Mouse (Mus musculus): ENCODE measurements at regions not wholly inside any gene's neighbourhood (a gene's known extent, or its start where the extent isn't known, plus 50 kb on each side); places are given as distances from the start of the nearest gene placed in this dataset.

DNA sequence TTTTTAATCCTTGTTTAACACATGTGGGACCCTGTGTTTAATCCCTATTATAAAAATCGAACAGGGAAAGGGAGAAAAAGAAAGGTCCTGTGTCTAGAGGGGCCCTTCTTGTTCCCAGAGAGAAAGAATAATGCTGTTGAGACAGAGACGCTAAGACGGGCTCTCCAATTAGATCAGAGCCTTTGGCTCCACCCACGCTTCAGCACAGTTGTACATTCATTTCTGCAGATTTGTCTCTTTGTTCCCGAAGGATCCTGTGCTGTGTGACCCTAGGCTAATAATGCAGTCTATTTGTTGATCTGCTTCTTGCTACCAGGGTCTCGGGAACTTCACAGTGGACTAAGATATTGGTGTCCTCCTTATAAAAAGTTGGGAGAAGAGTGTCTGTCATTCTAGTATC lies 92.0 kb downstream of the Cdc5l start:
- no peak overlapping the region for H3K27ac ChIP-seq
- no peak overlapping the region for H3K9ac ChIP-seq
- 74% methylated on average over 6 of the region's 6 CpGs for WGBS
- no peaks in the 10 kb centered on the region for H3K9me3 ChIP-seq
- no peak for ATAC-seq (ENCODE audit: insufficient number of reproducible peaks, low FRiP score, low TSS enrichment, low read depth)
- no peaks in the 10 kb centered on the region for H3K36me3 ChIP-seq
- H3K4me2 ChIP-seq, result no peak overlapping the region
- peaks cover 9% of the 10 kb centered on the region for H3K4me1 ChIP-seq
- H3K4me3 ChIP-seq, result no peak overlapping the region
- peaks cover 47% of the 10 kb centered on the region for H3K27me3 ChIP-seq

DNA sequence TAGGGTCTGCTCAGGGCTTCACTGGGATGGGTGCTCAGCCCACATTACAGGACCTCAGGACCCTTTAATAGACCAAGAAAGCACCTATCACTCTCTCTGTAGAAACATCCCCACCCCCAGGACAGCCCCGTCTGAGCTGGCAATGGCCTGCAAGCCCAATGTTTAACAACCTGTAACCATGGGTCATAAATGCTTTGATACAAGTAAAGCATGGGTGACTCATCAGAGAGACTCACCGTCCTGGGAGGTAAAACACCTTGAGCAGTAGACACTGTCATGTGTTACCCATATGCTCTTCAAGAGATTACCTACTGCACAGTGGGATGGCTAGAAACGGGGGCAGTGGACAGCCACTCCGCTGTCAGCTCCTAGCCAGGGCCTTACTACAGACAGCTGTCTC lies 92.7 kb downstream of the Cdc5l start:
- Histone ChIP-seq H3K4me1 (peaks cover 9% of the 10 kb centered on the region), H3K9ac (no peak overlapping the region), H3K36me3 (no peaks in the 10 kb centered on the region), H3K27ac (no peak overlapping the region), H3K4me2 (no peak overlapping the region), H3K27me3 (peaks cover 54% of the 10 kb centered on the region), H3K4me3 (no peak overlapping the region), H3K9me3 (no peaks in the 10 kb centered on the region)
- no peak for ATAC-seq (ENCODE audit: insufficient number of reproducible peaks, low FRiP score, low TSS enrichment, low read depth)
- 57% methylated on average over 4 of the region's 4 CpGs for WGBS

DNA sequence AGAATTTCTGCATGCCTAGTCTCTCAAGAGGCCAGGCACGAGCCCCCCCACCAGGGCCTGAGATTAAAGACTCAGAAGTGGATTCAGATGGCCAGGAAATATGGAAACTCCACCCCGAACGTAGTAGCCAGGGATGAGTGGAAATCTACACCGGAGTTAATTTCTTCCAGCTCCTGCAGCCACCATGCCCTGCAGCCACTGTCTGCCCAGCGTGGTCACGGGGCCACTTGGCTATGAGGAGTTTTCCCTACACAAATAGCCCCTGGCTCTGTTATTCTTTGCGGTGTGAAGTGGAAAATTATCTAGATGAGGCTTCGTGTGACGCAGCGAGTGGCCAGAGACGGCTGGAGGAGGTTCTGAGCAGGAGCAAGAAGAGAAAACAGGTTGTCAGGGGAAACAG lies 94.3 kb downstream of the Cdc5l start:
- H3K27me3 ChIP-seq, result peaks cover 56% of the 10 kb centered on the region
- ATAC-seq (ENCODE audit: insufficient number of reproducible peaks, low FRiP score, low TSS enrichment, low read depth), result no peak
- H3K4me3 ChIP-seq, result no peak overlapping the region
- no peak overlapping the region for H3K9ac ChIP-seq
- H3K27ac ChIP-seq, result no peak overlapping the region
- H3K4me1 ChIP-seq, result peaks cover 9% of the 10 kb centered on the region
- H3K4me2 ChIP-seq, result no peak overlapping the region
- 26% methylated on average over 11 of the region's 11 CpGs for WGBS
- H3K9me3 ChIP-seq, result no peaks in the 10 kb centered on the region
- no peaks in the 10 kb centered on the region for H3K36me3 ChIP-seq

DNA sequence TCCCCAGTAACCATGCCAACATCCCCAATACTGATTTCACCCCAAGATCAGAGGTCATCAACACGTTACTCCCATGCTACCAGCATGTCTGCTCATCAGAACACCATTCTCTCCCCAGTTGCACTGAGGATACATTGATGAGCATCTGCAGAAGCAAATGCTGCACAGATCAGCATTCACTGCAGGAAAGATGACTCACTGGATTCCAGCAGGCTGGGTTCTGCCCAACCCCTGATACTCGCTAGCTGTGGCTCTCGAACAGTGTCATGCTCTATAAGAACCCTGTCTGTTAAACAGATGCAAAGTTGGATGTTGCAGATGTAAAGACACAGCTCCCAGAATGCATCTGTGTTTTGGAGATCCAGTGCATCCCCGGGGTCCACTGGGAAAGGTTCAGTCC lies 95.5 kb downstream of the Cdc5l start:
- Histone ChIP-seq H3K9me3 (no peaks in the 10 kb centered on the region), H3K4me2 (no peak overlapping the region), H3K4me3 (no peak overlapping the region), H3K36me3 (no peaks in the 10 kb centered on the region), H3K27ac (no peak overlapping the region), H3K9ac (no peak overlapping the region), H3K4me1 (peaks cover 9% of the 10 kb centered on the region), H3K27me3 (peaks cover 61% of the 10 kb centered on the region)
- 63% methylated on average over 4 of the region's 4 CpGs for WGBS
- peak; percentile 32; the same call in 1 of the 2 replicates for ATAC-seq (ENCODE audit: insufficient number of reproducible peaks, low FRiP score, low TSS enrichment, low read depth)

DNA sequence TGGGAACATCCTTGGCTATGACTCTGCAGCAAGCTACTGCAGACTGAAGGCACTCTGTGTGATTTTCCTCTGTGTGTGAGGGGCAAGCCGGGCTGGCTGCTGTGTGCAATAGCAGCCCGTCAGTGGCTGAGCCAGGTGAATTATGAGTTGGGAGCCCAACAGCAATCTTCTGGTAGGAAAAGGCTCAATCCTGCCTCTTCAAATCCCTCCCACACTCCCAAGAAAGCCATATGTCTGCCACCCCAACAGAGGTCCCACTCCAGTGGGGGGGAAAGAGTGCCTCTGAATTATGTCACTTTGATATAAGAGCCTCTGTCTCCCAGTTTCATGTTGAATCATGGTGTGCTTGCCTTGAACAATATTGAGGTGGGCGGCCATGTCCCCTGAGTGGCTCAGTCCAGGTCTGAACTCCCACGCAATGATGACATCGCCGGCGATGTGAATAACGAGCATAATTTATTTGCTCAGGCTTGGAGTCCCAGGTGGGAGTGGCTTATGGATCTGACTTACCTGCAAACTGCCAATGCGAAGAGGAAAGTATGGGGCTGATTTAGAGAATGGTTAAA lies 97.9 kb downstream of the Cdc5l start:
- Histone ChIP-seq H3K27ac (no peak overlapping the region), H3K4me3 (no peak overlapping the region), H3K27me3 (peaks cover 57% of the 10 kb centered on the region), H3K9ac (no peak overlapping the region), H3K9me3 (no peaks in the 10 kb centered on the region), H3K36me3 (no peaks in the 10 kb centered on the region), H3K4me1 (peaks cover 12% of the 10 kb centered on the region), H3K4me2 (no peak overlapping the region)
- 75% methylated on average over 9 of the region's 9 CpGs for WGBS
- ATAC-seq (ENCODE audit: insufficient number of reproducible peaks, low FRiP score, low TSS enrichment, low read depth), result no peak

DNA sequence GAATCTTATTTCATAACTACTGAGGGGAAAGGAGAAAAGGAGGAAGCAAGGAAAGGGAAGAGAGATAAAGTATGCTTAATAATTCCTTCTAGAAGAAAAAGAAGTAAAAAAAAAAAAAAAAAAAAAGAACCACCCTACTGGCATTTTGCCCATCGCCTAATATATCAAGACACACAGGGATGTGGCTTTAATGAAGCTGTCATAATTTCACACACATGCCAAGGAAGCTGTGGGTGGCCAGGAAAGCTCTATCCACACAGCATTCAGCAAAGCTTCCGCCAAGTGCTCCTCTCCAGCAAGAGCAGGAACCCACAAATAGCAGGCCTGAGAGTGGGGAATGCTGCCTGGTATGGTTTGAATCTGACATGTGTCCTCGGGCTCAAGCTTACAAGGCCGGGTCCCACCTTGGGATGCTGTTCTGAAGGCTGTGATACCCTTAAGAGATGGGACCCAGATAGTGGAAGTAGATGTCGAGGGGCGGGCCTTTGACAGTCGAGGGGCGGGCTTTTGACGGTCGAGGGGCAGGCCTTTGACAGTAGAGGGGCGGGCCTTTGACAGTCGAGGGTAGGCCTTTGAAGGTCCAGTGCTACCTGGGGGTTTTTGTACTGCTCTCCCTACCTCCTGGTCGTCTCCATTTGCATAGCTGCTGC lies 98.7 kb downstream of the Cdc5l start:
- H3K9me3 ChIP-seq, result no peaks in the 10 kb centered on the region
- H3K4me2 ChIP-seq, result no peak overlapping the region
- no peaks in the 10 kb centered on the region for H3K36me3 ChIP-seq
- no peak overlapping the region for H3K9ac ChIP-seq
- H3K27me3 ChIP-seq, result peaks cover 55% of the 10 kb centered on the region
- ATAC-seq (ENCODE audit: insufficient number of reproducible peaks, low FRiP score, low TSS enrichment, low read depth), result no peak
- WGBS, result 58% methylated on average over 13 of the region's 13 CpGs
- H3K4me3 ChIP-seq, result no peak overlapping the region
- peaks cover 12% of the 10 kb centered on the region for H3K4me1 ChIP-seq
- no peak overlapping the region for H3K27ac ChIP-seq

DNA sequence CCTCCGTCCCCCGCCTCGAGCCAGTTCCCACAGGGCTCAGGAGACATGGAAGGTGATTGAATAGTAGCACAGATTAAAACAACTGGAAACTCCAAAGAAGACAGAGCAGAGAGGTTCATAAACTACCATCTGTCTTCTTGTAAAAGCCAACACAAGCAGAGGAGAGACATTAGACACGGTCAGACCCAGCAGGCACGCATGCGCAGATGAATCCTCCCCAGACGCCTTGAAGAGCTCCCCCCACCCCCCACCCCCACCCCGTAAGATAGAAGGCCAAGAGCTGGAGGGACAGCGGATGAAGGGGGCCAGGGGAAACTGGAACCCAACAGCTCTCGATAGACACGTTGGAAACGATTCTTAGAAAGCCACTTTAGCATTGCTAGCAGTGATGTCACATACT lies 101.2 kb downstream of the Cdc5l start:
- peaks cover 59% of the 10 kb centered on the region for H3K27me3 ChIP-seq
- H3K4me1 ChIP-seq, result peaks cover 3% of the 10 kb centered on the region; the same call in 1 of the 2 replicates
- WGBS, result 71% methylated on average over 12 of the region's 12 CpGs
- no peak overlapping the region for H3K4me3 ChIP-seq
- H3K4me2 ChIP-seq, result no peak overlapping the region
- no peaks in the 10 kb centered on the region for H3K36me3 ChIP-seq
- no peak for ATAC-seq (ENCODE audit: insufficient number of reproducible peaks, low FRiP score, low TSS enrichment, low read depth)
- H3K9me3 ChIP-seq, result no peaks in the 10 kb centered on the region
- H3K9ac ChIP-seq, result no peak overlapping the region
- no peak overlapping the region for H3K27ac ChIP-seq

DNA sequence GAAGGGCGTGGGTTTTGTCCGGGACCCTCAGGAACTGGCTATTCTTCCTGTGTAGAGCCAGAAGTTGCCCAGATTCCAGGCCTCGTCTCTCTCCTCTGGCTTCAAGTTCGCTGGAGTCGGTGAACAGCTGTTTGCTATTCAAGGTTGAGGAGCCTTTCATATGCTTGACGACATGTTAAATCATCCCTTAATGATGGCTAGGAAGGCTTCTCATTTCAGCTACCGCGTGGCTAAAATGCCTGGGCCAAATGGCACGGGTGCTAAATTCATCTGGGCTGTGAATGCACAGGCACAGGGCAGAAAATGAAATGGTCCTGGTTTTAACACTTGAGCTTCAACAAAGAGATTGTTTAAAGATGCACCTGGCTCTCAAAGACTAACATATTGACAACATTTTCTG lies 104.3 kb downstream of the Cdc5l start:
- Histone ChIP-seq H3K4me3 (no peak overlapping the region), H3K27ac (no peak overlapping the region), H3K9ac (no peak overlapping the region), H3K4me2 (no peak overlapping the region), H3K36me3 (no peaks in the 10 kb centered on the region), H3K4me1 (peaks cover 20% of the 10 kb centered on the region), H3K27me3 (peaks cover 62% of the 10 kb centered on the region), H3K9me3 (no peaks in the 10 kb centered on the region)
- WGBS, result 33% methylated on average over 9 of the region's 9 CpGs
- ATAC-seq (ENCODE audit: insufficient number of reproducible peaks, low FRiP score, low TSS enrichment, low read depth), result no peak

DNA sequence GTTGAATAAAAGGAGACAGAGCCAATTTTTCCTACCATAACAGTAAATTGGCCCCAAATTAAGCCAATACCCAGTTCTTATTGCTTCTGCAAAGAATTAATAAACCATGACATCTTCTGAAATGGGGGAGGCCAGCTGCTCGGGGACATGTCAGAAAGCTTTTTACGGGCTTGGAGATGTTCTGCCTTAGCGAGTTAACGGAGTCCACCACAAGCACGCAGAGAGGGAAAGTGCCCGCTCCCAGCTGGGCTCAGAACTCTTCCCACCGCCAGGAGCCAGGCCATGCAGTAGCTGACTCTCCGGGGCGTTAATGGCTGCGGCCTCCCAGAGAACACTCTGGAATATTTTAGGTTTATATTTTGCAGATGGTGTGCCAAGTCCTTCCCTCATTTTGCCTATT lies 106.8 kb downstream of the Cdc5l start:
- 0 out of 2 replicates have a peak, but pooled peaks have one; percentile 33 for ATAC-seq (ENCODE audit: insufficient number of reproducible peaks, low FRiP score, low TSS enrichment, low read depth)
- Histone ChIP-seq H3K9ac (no peak overlapping the region), H3K4me3 (no peak overlapping the region), H3K9me3 (no peaks in the 10 kb centered on the region), H3K4me2 (peak overlapping the region; percentile 19; the same call in 1 of the 2 replicates), H3K27ac (peak overlapping the region; percentile 14; the same call in 1 of the 2 replicates), H3K4me1 (peaks cover 17% of the 10 kb centered on the region), H3K36me3 (no peaks in the 10 kb centered on the region), H3K27me3 (peaks cover 75% of the 10 kb centered on the region)
- 26% methylated on average over 10 of the region's 10 CpGs for WGBS

DNA sequence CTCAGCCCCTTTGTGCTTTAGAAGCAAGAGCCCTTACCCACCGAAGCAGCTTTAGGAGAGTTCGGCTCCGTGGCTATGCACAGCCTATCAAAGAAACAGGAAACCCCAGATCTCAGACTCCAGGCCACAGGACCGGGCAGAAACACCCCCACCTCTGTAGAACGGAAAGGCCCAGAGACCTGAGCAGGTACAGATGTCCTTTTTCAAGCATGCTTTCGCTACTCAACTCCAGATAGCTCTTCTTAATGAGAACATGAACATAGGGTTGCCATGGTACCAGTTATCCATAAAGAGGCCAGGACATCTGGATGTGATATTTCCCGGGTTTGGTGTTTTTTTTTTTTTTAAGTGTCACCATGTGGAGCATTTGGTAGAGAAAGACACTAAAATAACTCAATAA lies 107.4 kb downstream of the Cdc5l start:
- 18% methylated on average over 7 of the region's 7 CpGs for WGBS
- Histone ChIP-seq H3K4me1 (peaks cover 17% of the 10 kb centered on the region), H3K4me2 (peak overlapping the region; percentile 19; the same call in 1 of the 2 replicates), H3K4me3 (no peak overlapping the region), H3K27me3 (peaks cover 77% of the 10 kb centered on the region), H3K9ac (no peak overlapping the region), H3K36me3 (no peaks in the 10 kb centered on the region), H3K27ac (0 out of 2 replicates have a peak overlapping the region, but pooled peaks have one; percentile 14), H3K9me3 (no peaks in the 10 kb centered on the region)
- ATAC-seq (ENCODE audit: insufficient number of reproducible peaks, low FRiP score, low TSS enrichment, low read depth), result no peak

DNA sequence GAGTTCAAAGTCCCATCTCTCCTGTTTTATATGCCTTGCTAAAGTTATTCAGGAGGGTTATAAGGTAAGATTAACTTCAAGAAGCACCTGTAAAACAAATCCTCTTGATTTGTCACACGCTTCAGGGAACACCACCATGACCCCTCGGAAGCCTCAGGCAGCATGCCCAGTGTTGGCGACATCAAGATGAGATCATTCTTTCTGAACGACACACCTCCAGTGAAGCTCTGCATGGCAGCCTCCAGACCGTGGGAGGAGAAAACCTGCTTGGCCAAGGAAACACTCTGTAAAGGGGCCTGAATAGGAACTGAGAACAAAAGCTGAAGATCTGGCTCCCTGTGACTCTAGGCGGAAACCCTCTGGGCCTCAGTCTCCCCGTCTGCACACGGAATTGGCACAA lies 110.7 kb downstream of the Cdc5l start:
- Histone ChIP-seq H3K4me1 (peaks cover 45% of the 10 kb centered on the region), H3K9ac (no peak overlapping the region), H3K9me3 (no peaks in the 10 kb centered on the region), H3K4me2 (no peak overlapping the region), H3K4me3 (no peak overlapping the region), H3K27ac (no peak overlapping the region), H3K36me3 (no peaks in the 10 kb centered on the region), H3K27me3 (peaks cover 71% of the 10 kb centered on the region)
- ATAC-seq (ENCODE audit: insufficient number of reproducible peaks, low FRiP score, low TSS enrichment, low read depth), result no peak
- 71% methylated on average over 8 of the region's 8 CpGs for WGBS

DNA sequence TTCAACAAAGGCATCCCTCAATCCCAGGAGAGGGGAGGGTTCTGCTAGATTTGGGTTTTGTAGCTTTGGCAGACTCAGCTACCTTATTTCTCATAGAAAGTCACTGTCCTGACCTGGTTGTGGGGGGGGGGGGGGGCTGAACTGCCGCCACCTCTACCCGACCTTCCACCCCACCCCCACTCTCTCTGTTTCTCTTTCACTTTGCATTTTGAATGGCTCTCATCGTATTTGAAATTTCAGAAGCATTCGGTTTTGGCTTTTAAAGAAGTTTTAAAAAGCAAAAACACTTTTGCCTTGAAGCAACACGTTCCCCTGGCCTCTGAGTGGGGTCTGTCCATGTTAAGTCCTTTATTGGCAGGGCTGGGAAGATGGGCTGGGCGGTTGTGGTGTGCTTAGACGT lies 113.5 kb downstream of the Cdc5l start:
- no peak overlapping the region for H3K27ac ChIP-seq
- no peaks in the 10 kb centered on the region for H3K36me3 ChIP-seq
- no peak for ATAC-seq (ENCODE audit: insufficient number of reproducible peaks, low FRiP score, low TSS enrichment, low read depth)
- no peak overlapping the region for H3K9ac ChIP-seq
- WGBS, result 59% methylated on average over 7 of the region's 7 CpGs
- no peak overlapping the region for H3K4me2 ChIP-seq
- peaks cover 30% of the 10 kb centered on the region for H3K4me1 ChIP-seq
- no peaks in the 10 kb centered on the region for H3K9me3 ChIP-seq
- H3K4me3 ChIP-seq, result no peak overlapping the region
- peaks cover 82% of the 10 kb centered on the region for H3K27me3 ChIP-seq

Measured in limb, embryonic 15.5 days (tissue).